Mouse (Mus musculus) right cerebral cortex, postnatal 4 days (tissue): ENCODE measurements around the gene Igf1.

Source experiments
- DNase-seq: peaks from one replicate; pipeline ENCODE4 v3.0.0-alpha.2; 2022

Gene Igf1

DNA sequence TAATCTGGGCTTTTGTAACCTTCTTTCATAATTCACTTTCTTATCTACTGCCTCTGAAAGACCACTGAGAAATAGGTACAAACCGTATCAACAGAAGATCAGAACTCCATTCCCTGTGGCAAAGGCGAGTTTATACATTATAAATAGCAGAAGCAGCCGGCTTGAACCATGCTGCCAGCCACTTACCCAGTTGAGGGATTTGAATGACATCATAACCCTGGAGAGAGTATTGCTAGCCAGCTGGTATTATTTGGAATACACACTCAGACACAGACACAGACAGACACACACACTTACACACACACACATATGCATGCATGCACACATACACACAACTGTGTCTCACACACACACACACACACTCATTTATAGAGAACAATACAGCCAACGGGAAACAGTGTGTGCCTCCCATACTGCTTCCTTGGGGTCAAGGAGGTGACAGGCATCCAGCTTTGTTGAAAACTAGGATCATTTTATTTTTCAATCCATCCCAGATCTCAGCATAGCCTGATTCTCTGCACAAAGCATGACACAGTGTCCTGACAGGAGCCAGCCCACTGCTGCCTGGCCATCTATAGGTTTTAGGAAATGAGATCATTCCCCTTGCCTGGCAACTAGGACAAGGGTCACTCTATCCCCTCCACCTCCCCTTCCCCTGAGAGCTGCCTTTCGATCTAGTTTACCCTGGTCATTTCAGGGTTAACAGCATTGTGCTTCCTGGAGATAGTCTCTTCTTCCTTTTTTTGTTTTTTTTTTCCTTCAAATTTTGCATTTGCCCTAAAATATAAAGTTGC is at the start of gene Igf1:
TSS of gene Igf1 (plus strand) at position 253 of the 794 bp plus-strand sequence.
- no peak for DNase-seq

DNA sequence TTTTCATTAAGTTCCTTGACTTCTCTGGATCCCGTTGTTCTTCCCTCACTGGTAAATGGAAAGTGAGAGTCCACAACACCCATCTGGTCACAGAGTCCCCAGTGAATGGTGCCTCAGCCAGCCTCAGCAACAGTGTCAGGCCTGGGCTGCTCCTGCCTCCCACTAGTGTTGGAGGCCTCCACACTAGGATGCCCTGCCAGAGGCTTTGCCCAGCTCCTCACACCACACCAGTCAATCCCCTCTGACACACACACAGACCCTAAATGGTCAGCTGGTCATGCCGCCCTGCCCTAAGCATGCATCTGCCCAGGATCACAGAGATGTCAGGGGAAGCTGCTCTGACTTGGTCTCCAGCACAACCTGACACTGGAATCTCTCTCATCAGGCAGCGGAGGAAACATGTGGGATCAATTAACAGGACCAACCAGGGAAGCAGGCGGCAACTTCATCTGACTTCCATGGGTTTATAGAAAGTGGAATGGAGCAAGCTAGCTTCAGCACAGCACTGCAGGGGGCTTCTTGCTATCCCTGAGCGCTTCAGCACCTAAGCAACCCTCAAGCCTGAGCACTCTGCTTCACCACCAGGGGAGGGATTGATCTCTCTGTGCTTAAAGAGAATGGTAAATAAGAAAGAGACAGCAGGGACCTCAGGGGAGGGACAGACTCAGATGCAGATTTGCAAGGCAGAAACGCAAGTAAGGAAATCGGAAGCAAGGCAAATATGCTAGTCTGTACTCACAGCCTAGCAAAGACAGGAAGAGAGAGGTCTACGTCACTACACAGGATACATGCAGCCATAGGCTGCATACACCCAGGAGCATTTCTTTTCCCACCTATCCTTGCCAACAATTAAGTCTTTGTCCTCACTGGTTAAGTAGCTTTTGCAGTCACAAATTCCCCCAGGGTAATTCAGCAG is 45.6 kb upstream of the Igf1 start:
- no peak for DNase-seq

DNA sequence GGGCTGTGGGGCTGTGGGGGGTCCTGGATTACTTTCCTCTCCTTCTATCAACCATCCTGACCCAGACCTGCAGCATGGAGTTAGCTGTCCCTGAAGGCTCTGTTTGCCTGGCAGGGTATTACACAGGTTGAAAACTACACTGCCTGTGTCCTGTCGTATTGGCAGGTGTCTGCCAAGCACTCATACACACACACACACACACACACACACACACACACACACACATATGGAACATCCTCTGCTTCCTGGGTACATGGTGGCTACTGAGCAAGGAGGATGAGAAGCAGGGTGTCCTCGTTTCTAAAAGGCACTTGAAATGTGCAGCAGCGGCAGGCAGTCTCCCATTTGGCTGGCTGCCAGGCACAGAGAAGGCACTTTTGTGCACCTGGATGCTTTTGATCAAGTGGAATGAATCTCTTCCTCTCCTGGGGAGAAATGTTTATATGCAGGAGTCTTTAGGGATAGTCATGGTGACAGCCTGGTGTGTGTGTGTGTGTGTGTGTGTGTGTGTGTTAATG is 44.9 kb upstream of the Igf1 start:
- peak; percentile 41 for DNase-seq

DNA sequence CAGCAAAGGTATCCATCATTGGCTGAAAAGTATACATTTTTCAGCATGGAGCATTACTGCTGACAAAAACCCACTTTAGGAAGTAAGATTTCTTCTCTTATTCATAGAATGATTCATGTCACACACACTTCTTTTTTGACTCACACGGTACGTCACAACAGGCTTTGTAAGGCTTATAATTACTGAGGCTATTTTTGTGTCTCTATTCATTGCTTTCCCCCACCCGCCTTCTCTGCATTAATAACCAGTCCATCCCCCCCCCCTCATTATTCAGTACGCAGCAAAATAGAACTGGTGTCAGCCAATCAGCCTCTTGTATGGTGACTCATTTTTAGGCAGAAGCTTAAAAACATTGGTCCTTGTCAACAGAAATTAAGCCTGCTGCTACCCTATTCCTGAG is 41.2 kb upstream of the Igf1 start:
- DNase-seq = no peak

DNA sequence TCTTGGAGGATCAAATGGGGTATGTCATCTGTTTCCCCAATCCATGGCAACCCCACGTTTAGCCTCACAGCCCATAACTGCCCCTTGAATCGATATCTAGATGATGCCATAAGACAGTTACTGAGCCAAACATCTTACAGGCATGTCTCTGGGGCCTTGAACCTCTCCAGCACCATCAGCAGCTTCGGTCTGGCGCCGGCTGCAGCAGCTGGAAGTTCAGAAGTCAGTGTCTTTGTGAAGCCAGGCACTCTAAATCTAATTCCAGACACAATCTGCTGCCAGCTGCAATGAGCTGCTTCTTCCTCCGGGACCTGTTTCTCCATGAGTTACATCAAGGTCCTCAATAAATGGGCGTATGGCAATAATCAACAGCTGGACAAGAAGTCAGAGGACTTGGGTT is 40.3 kb upstream of the Igf1 start:
- no peak for DNase-seq

DNA sequence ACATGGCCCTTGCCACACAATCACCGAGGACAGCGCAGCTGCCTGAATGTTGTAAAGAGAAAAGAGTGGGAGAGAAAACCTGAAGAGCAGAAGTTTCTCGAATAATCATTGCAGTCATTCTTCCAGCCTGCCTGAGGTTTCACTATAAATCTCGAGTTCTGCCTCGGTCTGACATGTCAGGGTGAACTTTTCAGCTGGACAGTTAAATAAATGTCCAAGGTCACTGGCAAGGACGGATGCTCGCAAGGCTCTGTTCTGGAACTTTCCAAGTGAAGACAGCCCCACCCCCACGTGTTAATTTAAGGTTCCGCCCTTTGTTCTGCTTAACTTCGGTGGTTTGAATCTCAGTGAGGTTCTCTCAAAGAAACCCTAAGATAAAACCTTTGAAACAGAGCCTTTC is 36.2 kb upstream of the Igf1 start:
- no peak for DNase-seq

DNA sequence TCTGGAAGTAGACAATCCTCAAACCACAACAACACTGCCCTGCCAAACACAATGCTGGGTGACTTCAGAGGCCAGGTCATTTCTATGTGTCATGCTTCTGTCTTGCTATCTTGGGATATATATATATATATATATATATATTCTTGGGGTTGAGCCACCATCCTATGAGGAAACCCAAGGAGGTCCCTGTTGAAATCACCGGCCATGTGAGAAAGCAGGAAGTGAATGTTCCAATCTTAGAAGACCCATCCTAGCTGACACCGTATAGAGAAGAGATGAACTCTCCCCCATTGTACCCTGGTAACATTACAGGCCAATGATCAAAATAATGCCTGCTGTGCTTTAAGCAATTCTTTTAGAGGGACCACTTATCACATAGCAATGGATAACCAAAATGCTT is 28.1 kb upstream of the Igf1 start:
- DNase-seq = no peak

DNA sequence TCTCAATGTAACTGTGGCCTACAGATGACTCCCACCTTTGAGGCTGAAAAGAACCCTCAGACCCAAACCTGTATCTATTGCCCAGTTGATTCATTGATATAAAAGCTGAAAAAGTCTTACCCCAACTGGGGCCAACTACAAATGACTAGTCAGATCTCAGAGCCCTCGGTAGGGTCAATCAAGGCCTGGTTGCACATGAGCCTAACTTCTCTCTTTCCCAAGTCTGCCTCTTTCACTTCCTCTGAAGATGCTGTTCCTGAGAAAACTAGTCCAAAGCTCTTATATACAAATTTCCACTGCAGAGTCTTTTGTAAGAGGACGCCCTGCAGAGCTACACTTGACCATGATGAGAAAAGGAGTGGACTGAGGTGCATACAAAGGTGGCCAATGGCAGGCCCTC is 27.4 kb upstream of the Igf1 start:
- no peak for DNase-seq

DNA sequence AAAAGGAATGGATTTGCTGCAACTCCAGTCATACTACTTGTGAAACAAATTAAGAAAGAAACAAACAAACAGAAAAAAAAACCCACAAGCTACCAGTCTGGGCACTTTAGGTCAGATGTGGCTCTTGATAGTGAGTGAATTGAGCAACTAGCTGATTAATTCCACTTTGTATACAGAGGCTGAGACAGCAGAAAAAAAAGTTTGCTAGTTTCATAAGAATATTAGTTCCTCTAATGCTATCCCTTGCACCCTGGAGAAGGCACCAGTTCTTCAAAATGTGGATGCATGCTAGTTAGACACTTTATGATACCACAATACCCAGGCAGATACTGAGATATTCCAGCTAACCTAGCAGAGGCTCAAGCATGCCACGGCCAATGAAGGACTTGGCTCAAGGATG is 26.0 kb upstream of the Igf1 start:
- DNase-seq = no peak

DNA sequence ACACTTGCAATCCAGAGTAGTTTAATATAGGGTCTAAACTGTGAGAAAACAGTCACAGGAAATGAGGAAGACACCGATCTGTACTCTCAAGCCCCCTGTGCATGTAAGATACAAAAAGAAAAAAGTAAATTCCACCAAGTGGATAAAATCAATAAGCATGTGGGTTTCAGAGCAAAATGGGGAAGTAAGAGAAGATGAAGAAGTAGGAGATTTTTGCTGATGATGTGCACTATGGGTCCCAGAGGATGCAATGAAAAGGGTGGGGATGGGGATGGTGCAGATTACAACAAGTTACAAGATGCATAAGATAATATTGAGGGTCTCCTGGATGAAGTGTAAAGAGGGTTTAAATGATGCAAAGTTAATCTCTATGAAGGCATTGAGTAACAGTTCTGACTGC is 18.6 kb upstream of the Igf1 start:
- no peak for DNase-seq

DNA sequence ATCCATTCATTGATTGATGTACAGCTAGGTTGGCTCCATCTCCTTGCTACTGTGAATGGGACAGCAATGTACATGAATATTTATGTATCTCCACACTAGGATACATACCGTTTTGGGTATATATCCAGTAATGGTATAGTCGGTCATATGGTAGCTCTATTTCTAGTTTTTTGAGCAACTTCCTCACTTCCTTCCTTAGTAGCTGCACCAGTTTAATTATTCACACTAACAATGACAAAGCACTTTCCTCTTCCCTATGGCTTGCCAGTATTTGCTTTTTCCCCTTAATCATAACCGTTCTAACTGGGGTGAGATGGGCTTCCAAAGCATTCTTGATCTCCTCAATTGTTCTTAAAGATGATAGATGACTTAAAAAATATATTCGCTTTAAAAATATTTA is 15.6 kb upstream of the Igf1 start:
- no peak for DNase-seq

DNA sequence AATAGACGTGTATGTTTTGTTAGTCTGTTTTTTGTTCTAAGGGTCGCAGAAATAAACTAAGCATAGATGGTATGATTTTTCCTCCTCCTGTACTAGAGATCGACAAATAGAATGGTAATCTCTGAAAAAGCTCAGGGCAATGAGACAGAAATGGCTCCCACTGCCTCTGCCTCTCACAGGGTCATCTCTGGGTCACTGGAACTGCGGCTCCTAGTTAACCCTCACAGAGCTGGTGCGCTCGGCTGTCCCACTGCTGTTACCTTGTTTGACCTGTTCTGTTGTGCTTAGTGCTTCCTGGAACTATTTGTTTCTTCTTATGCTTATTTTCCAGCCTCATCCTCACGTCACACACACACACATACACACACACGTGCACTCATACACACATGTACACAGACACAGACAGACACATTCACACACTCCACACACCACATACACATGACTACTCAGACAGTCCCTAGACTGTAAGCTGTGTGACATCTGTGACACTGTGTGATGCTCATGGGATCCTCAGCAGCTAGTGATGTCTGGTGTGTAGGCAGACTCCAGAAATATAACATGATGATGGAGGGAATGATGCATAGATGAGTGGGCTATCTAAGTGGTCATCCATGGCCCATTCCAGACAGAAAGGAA is 13.0 kb upstream of the Igf1 start:
- DNase-seq = no peak

DNA sequence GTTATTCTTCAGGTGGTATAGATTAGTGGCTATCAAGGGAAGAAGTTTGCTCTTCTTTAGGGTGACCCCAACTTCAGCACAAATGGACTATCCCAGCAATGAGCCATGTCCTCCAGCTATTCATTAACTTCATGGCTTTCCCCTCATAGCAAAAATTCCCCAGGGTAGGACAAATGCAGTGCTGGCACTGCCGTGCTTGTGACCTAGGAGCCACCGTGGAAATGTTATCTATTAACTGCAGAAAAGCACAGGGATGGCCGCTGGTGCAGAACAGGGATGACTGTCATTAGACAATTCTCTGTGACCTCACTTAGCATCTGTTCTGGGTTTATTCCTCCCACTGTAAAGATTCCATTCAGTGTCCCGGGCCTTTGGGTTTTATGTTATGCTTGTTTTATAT is 10.2 kb upstream of the Igf1 start:
- no peak for DNase-seq

DNA sequence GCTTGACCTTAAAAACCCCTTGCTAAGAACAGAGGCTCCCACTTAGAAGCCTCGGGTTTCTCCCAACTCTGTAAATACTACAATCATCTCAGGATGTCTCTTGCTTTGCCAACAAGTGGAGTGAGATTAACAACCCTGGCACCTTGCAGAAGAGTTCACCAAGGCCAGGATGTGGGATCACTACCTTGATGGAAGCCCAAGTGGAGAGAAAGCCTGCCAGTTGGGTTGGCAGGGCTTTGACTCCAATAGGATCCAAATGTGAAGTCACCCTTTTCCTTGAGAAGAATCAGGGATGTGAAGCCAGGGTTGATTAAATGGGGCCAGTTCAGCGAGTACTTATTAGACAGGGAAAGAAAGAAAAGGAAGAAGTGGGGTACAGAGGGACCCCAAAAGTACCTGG is 9.6 kb upstream of the Igf1 start:
- DNase-seq = no peak

DNA sequence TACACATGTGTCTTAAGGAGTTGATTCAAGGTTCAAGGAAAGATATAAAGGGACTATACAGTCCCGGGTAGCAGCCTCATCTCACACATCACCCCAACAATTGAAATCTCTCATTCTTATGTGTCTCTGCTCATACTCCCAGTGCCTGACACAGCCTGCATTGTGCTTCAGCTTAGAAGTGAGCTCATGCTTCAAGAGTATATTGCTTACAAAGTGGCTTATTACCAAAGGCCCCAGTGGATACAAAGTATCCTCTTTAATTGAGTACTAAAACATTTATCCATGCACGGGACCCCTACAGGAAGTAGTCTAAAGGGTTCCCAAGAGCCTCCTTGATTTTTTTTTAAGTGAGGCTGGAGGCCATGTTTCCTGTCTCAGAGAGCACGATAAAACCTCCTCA is 6.6 kb upstream of the Igf1 start:
- DNase-seq = no peak

DNA sequence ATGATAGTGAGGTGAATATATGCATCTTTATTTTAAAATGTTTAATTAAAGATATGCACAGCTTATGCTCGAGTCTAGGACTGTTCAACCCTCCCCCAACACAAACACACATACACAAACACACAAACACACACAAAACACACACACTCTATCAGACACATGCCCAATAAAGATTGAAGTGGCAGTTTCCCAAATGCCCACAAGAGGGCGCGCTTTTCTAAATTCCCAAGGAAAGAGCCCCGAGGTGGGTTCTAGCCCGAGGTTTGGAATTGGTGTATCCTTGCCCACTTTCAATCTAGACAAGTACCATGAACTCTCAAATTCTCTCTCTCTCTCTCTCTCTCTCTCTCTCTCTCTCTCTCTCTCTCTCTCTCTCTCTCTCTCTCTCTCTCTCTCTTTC is 3.7 kb upstream of the Igf1 start:
- peak; percentile 63 for DNase-seq

DNA sequence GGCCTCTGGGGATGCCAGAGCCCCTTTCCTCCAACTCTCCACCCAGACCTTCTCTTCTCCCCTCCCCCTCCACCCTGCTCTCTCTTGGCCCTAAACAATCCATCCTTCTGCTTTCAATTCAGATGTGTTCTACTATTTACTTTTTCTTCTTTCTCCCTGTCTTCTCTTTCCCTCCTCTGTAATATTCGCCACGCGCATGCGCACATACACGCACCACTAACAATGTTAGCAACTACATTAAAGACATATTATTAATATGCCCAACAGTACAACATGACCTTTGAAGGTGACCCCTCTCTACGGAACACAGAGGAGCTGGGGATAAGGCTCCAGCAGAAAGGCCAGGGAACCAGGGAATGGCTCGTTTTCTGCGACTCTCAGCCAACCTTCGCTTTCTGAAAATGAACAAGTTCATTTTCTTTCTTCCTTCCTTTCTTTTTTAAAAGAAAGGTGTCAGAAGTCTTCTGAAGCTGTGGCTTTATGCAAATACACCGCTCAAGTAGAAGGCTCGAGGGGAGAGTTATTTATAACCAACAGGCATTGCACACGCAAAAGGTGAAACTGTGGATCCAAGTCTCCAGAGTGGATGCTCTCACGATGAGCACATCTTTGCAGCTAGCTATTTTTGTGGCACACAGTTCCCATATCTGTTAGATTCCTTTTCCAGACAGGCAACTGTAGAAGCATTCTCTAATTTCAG is 2.5 kb upstream of the Igf1 start:
- DNase-seq = no peak

DNA sequence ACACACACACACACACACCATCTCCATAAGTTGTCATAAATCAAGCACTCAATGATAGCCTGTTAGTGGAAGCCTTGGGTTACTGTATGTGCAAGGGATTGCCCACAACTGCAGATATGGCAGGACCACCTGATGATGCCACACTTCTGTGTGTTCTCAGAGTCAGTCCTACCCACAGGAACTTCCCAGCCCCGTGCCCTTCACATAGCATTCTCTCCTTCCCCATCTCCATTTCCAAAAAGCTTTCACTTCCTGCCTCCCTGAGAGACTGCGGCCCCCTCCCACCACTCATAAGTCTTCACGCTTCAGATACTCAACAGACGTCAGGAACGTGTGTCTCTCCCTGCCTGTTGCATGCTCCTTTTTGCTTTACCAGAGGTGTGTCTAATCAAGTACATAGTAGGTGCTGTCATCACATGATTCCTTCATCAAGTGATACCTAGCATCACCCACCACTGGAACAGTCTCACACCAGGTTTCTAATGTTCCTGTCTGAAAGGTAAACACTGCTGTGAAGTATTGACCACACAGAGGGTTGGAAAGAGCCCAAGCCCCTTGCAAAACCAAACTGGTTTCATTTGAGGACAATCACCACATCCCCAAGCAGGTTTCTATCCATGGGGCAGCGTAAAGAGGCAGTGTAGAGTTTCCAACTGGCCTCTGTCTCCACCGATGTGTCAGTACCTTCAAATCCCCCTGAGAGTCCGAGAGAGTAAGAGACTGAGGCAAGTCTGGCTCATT is 680 bp upstream of the Igf1 start:
- no peak for DNase-seq

DNA sequence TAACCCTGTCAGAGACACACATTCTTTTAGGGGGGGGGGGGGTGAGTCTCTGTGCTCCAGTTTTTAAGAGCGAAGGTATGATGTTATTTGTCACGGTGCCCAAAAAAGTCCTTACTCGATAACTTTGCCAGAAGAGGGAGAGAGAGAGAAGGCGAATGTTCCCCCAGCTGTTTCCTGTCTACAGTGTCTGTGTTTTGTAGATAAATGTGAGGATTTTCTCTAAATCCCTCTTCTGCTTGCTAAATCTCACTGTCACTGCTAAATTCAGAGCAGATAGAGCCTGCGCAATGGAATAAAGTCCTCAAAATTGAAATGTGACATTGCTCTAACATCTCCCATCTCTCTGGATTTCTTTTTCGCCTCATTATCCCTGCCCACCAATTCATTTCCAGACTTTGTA is 874 bp downstream of the Igf1 start:
- DNase-seq = no peak

DNA sequence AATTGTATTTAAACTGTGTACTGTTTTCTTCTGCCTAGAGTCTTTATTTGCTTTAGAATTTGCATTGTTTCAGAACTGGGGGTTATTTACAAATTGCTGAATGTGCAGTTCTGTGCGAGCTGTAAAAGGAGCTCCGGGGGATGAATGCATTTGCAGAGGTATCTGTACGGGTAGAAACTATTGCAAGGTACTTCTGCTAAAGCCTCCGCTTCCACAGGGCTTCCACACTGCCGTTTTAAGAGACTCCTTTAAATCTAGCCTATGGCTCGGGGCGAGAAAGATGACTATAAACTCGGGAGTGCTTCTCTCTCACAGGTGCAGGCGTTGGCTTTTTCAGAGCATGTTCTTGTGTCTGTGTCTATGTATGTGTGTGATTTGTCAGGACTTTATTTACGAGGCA is 1.4 kb downstream of the Igf1 start:
- DNase-seq = no peak

DNA sequence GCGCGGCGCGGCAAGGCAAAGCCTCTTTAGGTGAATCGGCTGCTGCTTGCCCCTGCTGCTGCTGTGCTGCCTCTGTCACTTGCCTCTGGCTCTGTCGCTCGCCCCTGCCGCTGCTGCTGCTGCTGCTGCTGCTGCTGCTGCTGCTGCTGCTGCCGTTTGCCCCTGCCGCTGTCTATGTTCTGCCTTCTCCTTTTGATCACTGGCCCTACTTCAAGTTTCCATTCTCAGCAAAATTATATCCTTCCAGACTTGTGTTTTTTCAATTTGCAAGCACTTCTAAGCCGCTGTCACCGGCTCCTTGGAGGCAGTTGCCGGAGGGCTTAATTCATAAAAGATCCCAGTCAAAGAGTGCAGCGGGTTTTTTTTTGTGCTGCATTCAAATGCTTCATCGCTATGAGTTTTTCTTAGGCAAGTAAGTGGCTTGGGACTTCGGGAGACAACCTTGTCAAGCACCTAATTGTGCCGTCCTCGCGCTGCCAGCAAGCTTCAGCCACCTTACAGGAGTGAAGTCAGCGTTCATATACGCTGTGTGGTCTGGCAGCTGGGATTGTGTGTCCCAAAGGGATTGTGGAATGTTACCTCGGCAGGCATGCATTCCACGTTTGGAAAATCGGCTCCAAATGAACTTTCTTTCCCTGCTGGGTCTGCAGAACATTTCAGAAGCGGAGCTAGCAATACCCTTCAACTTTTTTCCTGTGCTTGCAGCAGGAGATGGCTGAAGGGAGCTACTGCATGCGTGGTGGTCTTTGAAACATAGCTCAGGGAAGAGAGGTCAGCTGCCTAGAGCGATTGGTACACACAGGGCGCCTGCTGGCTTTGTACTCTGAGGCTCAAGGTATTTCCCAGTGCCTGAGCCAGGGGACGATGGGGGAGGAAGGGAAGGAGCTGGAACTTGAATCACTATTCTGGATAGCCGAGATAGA is 2.4 kb downstream of the Igf1 start:
- peak; percentile 23 for DNase-seq
